Mouse (Mus musculus) adrenal gland, adult 8-10 months (tissue): ENCODE results near the gene Nrp1. TPM values are rescaled to one million over a fixed set of nuclear protein-coding genes. Genes with fewer than 3 reads are reported as not detected.

Source experiments
- DNase-seq: peaks from one replicate; pipeline ENCODE4 v3.0.0; 2022
- total RNA-seq, 4 experiments: library from RNA; stranded (reverse); gene quantifications; 2 replicates each; pipeline ENCODE4 v1.2.4; 2022

Nrp1 gene
- total RNA-seq, 4 experiments from 2014 or later, result 70.0 to 135 (median 99.1) TPM

DNA sequence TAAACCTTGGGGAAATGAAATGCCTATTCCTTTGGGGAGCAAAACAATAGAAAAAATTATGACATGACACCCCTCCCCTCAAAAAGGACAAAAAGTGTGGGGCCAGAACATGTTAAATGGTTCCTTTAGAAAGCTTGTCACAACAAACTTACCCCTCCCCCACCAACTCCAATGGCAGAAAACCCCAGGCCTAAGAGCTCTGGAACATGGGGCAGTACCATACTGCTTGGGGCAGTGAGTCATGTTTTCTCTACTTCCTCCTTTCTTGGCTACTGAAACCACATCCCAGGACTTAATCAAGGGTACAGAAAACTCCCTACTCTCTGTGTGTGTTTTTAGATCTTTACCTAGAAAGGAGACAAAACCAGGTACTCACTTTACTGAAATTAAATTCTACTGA lies 147.5 kb downstream of the Nrp1 start:
- no peak for DNase-seq

DNA sequence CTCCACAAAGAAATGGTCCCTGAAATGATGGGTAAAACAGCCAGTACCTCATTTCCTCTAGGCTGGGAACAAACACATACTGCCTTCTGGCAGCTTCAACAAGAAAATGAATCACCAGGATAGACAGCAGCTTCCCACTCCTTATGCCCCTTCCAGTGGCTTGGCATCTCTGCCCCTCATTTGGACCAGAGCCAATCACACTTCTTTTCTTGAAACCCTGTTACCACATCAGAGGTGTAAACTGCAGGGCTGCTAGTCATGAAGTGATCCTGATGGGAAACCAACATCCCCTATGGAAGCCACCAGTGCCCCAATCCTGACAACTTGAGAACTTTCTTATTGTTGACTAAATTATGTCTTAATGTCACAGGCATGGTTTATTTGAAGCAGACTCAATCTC lies 150.3 kb downstream of the Nrp1 start:
- DNase-seq, result no peak

DNA sequence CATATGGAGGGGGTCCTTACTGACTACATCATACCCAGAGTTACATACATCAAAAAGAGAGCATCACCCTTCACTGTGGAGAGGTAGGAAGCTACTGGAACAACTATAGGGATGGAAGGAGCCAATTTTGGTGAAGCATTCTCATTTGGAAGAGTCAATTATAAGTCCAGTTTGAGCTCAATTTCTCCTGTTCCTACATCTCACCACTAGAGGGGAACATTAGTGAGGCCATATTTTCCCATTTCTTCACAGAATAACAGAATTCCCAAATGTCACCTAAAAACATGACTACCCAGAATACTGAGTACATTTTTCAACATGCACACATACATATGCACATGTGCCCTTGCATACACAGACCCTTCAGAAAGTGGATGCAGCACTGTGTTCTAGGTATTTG lies 152.6 kb downstream of the Nrp1 start:
- DNase-seq, result no peak

DNA sequence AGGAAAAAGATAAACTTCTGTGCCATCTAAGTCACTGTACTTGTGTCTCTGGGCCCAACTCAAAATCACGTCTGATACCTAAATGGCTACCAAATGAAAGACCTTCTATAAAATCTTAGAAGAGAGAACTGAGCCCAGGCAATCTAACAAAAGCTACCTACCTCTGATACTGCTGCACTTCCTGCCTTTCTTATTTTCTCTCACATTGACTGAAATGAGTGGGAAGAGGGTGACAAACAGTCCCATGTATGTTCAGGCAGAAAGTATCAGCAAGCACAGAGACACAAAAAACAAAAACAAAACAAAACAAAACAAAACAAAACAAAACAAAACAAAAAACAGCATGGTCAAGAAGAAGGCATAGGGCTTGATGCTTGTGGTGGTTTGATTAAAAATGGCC lies 153.3 kb downstream of the Nrp1 start:
- DNase-seq, result no peak

DNA sequence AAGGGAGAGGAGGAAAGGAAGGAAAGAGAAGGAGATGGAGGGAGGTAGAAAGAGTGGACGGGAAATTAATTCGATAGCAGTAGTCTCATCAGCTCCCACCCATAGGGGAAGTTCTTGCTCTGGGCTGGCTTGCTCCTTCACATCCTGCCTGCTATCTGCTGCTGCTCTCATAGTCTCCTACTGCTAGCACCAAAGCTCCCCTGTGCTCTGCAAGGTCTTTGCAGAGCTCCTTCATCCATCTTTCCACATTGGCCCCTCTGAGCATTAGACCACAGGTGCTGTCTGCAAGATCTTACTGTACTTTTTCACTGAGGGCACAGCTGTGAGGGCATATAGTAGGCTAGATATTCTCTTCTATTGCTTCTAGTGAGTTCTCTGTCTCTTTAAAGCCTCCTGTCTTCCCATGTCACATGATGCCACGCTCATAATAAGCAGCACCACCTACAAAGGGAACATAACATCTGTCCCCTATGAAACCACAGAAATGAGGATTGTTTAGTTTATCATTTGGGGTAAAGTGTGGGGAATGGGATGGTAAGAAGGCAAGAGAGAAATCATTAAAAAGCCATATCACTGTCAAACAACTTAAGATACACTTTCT lies 158.5 kb downstream of the Nrp1 start:
- no peak for DNase-seq

DNA sequence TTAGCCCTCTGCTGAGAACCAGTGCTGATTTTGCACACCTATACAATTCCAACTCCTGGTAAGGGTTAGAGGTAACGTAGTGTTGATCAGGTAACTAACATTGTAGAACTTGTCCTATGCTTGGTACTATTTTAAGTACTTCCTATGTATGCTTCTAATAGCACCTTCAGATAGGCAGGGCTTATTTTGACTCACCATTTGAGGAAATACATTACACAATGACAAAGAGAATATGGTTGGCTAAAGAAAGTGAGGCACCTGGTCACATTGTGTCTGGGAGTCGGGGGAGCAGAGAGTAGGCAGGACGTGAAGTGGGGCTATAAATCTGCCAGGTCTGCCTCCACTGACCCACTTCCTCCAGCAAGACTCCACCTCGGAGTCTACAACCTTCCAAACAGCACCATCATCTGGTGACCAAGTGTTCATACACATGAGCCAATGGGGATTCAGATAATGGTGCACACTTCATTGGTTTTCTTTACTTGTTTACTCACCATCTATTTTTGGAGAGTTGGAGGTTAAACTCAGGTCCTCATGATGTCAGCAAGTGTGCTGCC lies 159.2 kb downstream of the Nrp1 start:
- no peak for DNase-seq

DNA sequence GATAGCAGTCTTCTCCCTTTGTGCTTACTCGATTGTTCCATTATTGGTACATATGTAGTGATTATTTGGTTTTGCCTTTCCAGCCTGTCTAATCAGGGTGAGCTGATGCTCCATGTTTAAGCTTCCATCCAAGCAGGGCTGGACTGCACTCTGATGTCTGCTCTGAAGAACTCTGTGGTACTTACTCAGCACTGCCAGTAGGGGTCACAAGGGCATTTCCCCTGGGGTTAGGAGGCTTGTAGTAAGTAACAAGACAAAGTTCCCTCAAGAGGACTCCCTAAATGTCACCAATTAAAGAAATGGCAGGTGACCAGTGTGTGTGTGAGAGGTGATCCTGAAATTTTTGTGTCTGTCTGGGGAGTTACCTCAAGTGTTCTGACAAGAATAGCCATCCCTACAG lies 161.0 kb downstream of the Nrp1 start:
- no peak for DNase-seq

DNA sequence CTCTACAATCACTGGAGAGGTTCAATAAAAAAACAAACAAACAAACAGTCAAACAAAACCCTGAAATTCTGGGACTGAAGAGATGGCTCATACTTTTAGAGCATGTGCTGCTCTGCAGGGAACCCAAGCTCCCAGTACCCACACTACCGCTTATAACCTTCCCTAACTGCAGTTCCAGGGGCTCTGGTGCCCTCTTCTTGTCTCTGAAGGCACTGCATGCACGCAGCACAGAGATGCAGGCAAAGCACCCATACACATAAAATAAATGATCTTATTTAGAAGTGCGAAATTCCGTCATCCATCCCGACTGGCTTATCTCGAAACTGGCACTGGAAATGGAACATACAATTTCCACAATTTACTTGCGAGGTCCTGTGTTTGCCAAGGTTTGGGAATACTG lies 165.4 kb downstream of the Nrp1 start:
- no peak for DNase-seq

DNA sequence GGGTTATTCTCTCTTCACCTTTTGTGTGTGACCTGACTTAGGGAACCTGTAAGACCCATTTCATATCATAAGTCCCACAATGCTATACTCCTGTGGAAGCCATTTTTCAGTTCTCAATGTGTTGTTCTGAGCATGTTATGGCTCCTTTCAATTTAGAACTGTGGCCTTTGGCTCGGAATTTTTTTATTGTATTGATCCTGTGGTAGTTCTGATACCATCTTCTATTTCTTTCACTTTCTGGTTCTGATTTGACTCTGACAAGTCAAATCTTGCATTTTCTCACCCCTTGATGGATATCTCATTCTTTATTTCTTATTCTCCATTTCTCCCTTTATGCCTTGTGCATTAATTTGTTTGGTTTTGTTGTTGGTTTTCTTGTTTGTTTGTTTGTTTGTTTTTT lies 167.5 kb downstream of the Nrp1 start:
- no peak for DNase-seq

DNA sequence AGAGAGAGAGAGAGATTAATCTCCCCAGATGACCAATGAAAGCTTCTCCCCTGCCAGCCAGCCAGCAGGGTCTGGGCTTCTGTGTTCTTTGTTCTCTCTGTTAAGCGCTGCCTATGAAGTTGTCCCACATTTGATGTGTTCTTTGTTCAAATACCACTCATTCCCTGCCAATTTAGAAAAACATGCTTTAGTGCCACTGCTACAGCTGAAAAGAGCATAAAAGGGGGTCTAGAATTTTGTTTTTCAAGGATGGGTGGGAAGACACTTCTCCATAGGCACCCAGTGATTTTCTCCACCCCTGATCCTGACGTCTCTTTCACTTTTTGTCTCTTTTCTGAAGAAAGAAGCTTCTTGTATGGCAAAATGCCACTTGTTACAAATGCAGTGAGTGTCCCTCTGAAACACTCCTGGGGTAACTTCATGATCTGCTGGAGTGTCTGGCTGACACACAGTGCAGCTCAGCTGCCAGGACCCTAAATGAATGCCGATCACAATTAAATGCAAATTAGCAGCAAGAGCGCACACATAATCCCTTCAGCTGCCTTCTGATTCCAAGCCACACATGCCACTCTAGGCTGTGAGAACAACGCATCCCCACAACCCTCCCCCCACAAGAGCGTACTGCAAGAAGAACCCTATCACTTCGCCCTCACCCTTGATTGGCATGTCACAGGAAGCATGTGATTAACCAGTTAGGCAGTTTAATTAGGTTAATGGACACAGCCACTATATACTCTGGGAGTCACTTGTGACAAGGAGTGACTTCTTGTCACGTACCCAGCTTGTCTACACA lies 170.4 kb downstream of the Nrp1 start:
- DNase-seq, result no peak

DNA sequence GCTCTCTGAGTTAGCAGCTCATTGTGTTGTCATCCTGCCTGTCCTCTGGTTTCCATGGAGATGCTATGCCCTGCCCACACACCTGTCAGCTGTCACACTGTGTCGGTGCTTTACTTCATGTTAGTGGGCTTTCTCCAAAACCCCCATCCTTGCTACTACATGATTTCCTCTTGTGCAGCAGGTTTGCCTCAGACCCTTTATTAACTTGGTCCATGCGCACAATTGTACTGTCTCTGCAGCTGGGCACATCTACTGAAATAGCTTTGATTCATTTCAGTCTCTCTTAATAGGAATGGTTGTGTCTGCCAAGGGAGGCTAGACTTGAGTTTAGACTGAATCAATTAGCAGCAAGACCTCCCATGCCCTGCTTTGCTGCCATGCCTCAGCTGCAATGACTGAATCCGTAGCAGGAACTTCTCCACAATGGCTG lies 176.1 kb downstream of the Nrp1 start:
- DNase-seq, result no peak

DNA sequence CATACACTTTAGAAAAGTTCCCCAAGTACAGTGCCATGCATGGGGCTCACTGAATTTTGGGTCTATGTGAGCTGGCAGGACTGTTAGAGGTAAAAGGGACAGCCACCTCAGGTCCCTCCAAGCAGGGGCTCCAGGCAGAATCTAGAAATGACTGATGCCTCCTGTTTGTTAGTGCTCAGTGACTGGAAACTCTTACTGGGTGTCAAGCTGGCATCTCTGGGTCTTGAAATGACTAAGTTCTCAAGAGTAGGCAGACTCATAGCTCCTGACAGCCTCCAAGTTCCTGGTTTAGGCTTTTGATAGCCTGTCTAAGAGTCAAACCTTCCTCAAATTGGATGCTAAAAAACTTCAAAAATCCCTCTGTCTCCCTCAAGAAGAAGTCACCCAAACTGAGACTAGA lies 177.3 kb downstream of the Nrp1 start:
- DNase-seq, result no peak

DNA sequence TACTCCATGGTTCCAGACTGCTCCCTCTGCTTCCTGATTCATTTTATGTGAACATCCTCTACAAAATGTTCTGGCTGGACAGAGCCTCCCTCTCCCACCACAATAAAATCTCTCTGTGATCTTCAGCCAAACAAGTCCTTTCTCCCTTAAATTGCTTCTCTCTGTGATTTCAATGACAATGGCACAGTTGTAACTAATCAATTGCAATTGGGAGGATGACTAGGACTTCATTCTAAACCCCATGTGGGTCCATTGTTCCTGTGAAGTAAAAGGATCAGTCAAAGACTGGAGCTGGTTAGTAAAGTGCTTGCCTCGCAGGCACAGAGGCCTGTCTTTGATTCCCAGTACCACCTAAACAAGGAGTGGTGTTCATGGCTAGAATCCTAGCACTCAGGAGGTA lies 180.0 kb downstream of the Nrp1 start:
- DNase-seq, result no peak

DNA sequence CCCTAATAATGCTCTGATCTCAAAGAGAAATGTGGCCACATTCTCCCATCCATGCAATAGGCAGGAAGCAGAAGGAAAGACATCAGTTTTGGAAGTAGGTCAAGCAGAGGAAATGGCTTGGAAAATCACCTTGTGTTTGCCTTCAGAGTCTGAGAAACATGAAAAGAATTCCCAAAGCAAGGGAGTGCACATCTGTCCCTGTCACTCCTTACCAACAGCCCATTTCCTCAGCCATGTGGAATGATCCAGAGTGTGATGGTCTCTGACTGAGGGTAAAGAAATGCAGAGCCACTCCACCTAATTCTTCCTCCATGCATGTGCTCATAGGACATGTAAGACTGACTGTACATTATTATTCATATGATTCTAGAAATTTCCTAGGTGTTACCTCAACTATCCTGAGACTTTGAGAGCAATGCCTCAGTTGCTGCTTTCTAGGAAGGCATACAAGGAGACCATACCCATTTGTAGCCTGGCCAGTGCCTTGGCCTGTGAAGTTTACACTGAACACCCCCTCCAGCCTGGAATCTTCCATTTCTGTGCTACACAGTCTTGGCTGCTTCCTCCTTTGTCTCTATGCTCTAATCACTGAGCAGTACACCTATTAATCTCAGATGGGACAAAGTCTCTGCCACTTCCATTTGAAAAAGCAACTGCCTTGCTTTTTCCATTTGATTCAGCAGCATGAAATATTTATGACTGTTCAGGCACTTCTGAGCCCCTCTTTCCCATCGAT lies 183.1 kb downstream of the Nrp1 start:
- no peak for DNase-seq

DNA sequence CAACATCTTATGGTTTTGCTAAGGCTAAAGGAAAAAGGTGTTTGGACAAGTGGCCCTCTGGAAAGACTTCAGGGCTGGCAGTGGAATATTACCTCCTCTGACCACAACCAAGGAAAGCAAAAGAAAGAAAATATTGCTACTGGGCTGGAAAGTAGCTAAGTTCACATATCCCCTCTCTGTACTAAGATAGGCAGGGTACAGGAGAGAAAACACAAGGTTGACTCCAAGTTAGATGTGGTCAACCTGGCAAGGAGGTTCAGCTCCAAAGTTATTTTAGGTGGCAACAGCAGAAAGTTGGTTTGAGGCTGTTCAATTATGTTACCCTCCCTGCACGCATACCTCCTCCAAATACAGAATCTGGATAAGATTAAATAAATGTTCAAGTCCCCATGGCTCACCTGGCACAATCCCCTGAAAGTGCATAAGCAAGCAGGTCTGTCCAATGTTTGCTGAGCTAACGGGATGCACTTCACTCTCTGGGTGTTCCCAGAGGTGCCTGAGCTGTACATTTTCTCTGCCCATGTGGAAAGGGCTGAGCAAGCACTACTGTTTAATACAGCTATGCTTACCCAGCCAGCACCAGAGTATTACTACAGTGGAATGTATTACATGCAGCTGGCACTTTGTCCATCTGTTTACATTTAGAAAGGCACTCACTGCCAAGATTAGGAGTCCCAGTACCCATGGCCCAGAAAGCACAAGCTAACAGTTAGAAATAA lies 185.9 kb downstream of the Nrp1 start:
- no peak for DNase-seq

DNA sequence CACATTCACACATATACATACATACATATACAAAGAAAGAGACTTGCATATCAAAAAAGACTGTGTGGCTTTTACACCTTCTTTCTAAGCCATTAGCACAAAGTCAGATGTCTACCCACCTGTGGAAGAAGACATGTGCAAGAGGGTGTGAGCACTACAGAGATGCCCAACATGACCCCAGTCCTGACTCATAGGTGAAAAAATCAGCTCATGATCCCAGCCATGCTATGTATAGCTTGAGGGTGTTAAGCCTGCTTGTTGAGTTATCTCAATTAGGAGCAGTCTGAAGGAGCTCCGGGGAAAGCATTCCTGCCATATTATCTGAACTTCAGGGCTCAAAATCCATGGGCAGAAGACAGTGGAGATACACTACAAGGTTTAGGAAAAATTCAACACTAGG lies 187.9 kb downstream of the Nrp1 start:
- no peak for DNase-seq

DNA sequence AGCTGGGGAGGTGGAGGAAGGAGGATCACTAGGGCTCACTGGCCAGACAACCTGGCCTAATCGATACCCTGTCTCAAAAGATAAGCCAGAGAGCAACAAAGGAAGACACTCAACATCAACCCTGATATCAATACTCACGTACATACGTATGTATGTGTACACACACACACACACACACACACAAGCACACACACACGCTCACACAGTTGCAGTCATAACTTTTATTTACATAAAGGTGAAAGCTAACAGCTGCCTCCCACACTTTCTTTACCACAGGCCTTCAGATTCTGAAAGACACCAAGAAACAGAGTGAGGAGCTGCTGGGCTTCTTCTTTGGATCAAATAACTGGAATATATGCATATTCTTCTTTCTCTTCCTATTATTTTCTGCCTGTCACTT lies 189.0 kb downstream of the Nrp1 start:
- DNase-seq, result no peak

DNA sequence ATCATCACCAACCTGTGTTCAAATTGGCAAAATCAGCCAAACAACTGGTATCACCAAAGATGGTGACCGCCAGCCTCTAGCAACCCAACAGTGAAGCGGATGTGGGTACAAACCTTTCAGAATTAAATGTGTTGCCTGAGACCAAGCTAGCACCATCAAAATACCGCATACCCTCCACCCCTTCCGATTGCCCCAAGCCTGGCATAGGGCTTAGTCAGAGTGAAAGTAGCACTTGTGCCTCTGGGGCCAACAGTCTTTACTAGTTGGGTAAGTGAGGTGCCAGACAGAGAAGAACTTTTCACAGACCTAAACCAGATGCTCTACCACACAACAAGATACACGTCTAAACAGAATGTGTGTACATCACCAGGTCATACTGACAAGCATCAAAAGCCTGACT lies 191.3 kb downstream of the Nrp1 start:
- DNase-seq, result no peak

DNA sequence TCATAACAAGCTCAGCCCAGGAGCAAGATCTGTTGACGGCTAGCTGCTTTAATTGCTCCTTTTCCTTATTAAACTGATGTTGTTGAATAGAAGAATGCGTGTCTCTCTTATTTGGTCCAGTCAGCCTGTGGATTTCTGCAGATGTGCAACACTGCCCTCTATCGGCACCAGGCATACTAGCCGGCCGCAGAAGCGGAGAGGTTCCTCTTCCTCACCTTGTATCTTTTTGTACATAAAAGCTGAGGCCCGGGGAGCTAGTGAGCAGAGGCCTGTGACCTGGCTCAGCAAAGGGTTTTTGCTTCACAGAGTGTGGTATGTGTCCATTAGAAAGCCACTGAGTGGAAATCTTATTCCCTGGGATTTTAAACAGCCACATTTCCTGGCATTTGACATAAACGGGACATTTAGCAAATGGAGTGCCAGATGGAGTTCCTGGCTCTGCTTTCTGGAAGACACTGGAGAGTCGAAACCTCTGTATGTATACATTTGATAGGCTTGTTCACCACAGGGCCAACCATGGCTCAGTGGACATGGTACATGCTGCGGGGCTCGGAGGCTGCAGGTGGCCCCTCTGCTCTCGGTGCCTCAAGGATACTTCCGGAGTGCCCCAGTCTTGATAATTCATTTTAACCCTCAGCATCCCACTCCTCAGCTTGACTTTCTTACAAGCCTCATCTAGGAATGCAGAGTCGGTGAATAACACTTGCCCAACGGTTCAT lies 193.2 kb downstream of the Nrp1 start:
- DNase-seq, result peak; percentile 37
